Mouse (Mus musculus): Measurements from ENCODE around the gene Stxbp5.

DNA sequence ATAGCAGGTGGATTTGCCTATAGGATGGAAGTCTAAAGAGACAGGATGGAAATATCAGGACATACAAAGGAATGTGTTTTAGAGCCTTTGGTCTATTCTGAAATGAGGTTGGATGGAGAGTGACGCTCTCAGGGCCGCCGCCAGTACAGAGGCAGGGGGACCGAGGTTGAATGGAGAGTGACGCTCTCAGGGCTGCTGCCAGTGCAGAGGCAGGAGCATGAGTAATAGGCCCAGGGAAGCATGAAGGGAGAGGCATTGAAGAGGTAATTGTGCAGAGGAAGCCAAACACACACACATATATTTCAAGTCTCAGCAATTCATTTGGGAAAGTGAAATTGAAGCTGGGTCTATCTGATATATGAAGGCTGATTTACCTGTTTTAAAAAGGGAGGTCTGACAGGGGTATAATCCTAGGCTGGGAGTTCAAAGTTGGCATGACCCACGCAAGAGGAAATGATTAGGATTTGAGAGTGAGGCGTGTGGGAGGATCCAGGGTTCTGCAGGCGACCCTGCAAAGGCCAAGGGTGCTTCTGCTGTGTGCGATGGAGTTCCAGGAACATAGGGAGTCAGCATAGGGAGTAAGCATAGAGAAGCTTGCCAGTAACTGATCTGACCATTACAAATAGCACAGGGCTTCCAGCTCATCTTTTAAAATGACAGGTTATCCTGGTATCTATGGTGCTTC is 168.7 kb downstream of the Stxbp5 start:
- TF ChIP-seq CTCF (IDR thresholded peaks at IDR 0.05; ENCODE audit: insufficient read depth, low read depth, low read length), result no peak
- no peak for TF ChIP-seq POLR2A (IDR thresholded peaks at IDR 0.05; ENCODE audit: insufficient read depth, low read depth, low read length)

Data from olfactory bulb, adult 2 months (tissue).